Mouse (Mus musculus) heart, embryonic 11.5 days (tissue): ENCODE results near the gene Ssr3. TPM values are rescaled to one million over a fixed set of nuclear protein-coding genes. Genes with fewer than 3 reads are reported as not detected.
A peak's percentile ranks its signal among the peaks of the same experiment; 100 is the strongest.
"Not testable (repeated sequence)": the region's sequence is repeated elsewhere in the genome, so short reads cannot be mapped to it uniquely, and the experiment has no call there.

ENCODE experiments used
- ATAC-seq: fragments of 200-750 bp; cut with Nextera tagmentation; replicated peaks from 2 replicates; pipeline ENCODE4 v1.8.0; 2017; ENCODE audit warnings: moderate library complexity; ENCODE audit not compliant: insufficient number of reproducible peaks, low FRiP score, low TSS enrichment
- H3K27ac ChIP-seq: fragments of 300-500 bp; sonication (generic); 2 replicates; pipeline ENCODE4 v1.5.1; 2014; ENCODE audit warnings: mild to moderate bottlenecking, low read depth, low read length
- H3K27me3 ChIP-seq: fragments of 300-500 bp; sonication (generic); 2 replicates; pipeline ENCODE4 v1.6.1; 2014; ENCODE audit warnings: mild to moderate bottlenecking, low read length, mixed read lengths; ENCODE audit not compliant: control insufficient read depth, insufficient read depth
- H3K36me3 ChIP-seq: fragments of 300-500 bp; sonication (generic); 2 replicates; pipeline ENCODE4 v1.6.1; 2014; ENCODE audit warnings: mild to moderate bottlenecking, low read length, moderate library complexity, mixed read lengths; ENCODE audit not compliant: control insufficient read depth, insufficient read depth
- H3K4me1 ChIP-seq: fragments of 300-500 bp; sonication (generic); 2 replicates; pipeline ENCODE4 v1.6.1; 2014; ENCODE audit warnings: low read length; ENCODE audit not compliant: control insufficient read depth, insufficient read depth
- H3K4me2 ChIP-seq: fragments of 300-500 bp; sonication (generic); 2 replicates; pipeline ENCODE4 v1.6.1; 2014; ENCODE audit warnings: mild to moderate bottlenecking, moderate library complexity
- H3K4me3 ChIP-seq: fragments of 300-500 bp; sonication (generic); 2 replicates; pipeline ENCODE4 v1.5.1; 2014; ENCODE audit warnings: low read depth, low read length
- H3K9ac ChIP-seq: fragments of 300-500 bp; sonication (generic); 2 replicates; pipeline ENCODE4 v1.6.1; 2014; ENCODE audit warnings: mild to moderate bottlenecking, low read depth, low read length, moderate library complexity
- H3K9me3 ChIP-seq: fragments of 300-500 bp; sonication (generic); replicated peaks from 2 replicates; pipeline ENCODE4 v1.6.1; 2016; ENCODE audit warnings: low read length; ENCODE audit not compliant: control insufficient read depth
- WGBS: fragments of 180-500 bp; shearing (Covaris S2); extraction: QIAGEN DNeasy Blood & Tissue Kit; methylation state at CpG from one replicate; pipeline ENCODE4 v1.1.7; 2014; ENCODE audit not compliant: insufficient replicate concordance; 5-methylcytosine and 5-hydroxymethylcytosine counted together
- polyA plus RNA-seq: library from polyadenylated mRNA; unstranded; fragments of >200 nt; fragmentation: Nextera tagmentation; extraction: Ambion mirVana; gene quantifications from 2 replicates; pipeline ENCODE4 v1.2.1, GENCODE M21; 2014

Gene Ssr3
- polyA plus RNA-seq, 1 experiment from 2014 or later = 267 TPM

GRCm38 (mm10) chr3:65416571-65416970 lies 24.1 kb upstream of the Ssr3 start:
- no peak overlapping the region for H3K4me2 ChIP-seq
- H3K9ac ChIP-seq = no peak overlapping the region
- no peaks in the 10 kb centered on the region for H3K36me3 ChIP-seq
- H3K4me1 ChIP-seq = no peaks in the 10 kb centered on the region
- no peak overlapping the region for H3K4me3 ChIP-seq
- H3K9me3 ChIP-seq = no peaks in the 10 kb centered on the region
- no peak for ATAC-seq
- no peaks in the 10 kb centered on the region for H3K27me3 ChIP-seq
- H3K27ac ChIP-seq = no peak overlapping the region

- Histone ChIP-seq H3K27me3 (no peaks in the 10 kb centered on the region), H3K36me3 (no peaks in the 10 kb centered on the region), H3K9me3 (no peaks in the 10 kb centered on the region), H3K4me1 (0 out of 2 replicates have a peak, but pooled peaks cover 3% of the 10 kb centered on the region), H3K27ac (no peak overlapping the region), H3K4me2 (no peak overlapping the region), H3K9ac (no peak overlapping the region), H3K4me3 (no peak overlapping the region)
- no peak for ATAC-seq
Observed at GRCm38 (mm10) chr3:65407891-65408290, 15.5 kb upstream of the Ssr3 start.

GRCm38 (mm10) chr3:65405781-65406180 lies 13.4 kb upstream of the Ssr3 start:
- Histone ChIP-seq H3K9ac (no peak overlapping the region), H3K36me3 (no peaks in the 10 kb centered on the region), H3K9me3 (no peaks in the 10 kb centered on the region), H3K4me1 (0 out of 2 replicates have a peak, but pooled peaks cover 3% of the 10 kb centered on the region), H3K27me3 (no peaks in the 10 kb centered on the region), H3K4me2 (no peak overlapping the region), H3K27ac (no peak overlapping the region), H3K4me3 (no peak overlapping the region)
- ATAC-seq = no peak
- WGBS = 77% methylated on average over 4 of the region's 4 CpGs

GRCm38 (mm10) chr3:65397566-65397965 lies 5.1 kb upstream of the Ssr3 start:
- H3K9me3 ChIP-seq = no peaks in the 10 kb centered on the region
- no peak overlapping the region for H3K9ac ChIP-seq
- H3K4me3 ChIP-seq = no peak overlapping the region
- H3K27ac ChIP-seq = no peak overlapping the region
- H3K4me2 ChIP-seq = no peak overlapping the region
- no peaks in the 10 kb centered on the region for H3K36me3 ChIP-seq
- ATAC-seq = no peak
- 81% methylated on average over 3 of the region's 3 CpGs for WGBS
- H3K4me1 ChIP-seq = no peaks in the 10 kb centered on the region
- no peaks in the 10 kb centered on the region for H3K27me3 ChIP-seq

GRCm38 (mm10) chr3:65396835-65397504 lies 4.5 kb upstream of the Ssr3 start:
- no peak for ATAC-seq
- Histone ChIP-seq H3K4me3 (no peak overlapping the region), H3K27ac (no peak overlapping the region), H3K9ac (no peak overlapping the region), H3K36me3 (no peaks in the 10 kb centered on the region), H3K4me2 (no peak overlapping the region), H3K27me3 (no peaks in the 10 kb centered on the region), H3K4me1 (no peaks in the 10 kb centered on the region), H3K9me3 (no peaks in the 10 kb centered on the region)
- WGBS = 69% methylated on average over 4 of the region's 4 CpGs

GRCm38 (mm10) chr3:65395111-65395510 lies 2.7 kb upstream of the Ssr3 start:
- not testable (repeated sequence) for H3K27ac ChIP-seq, H3K9me3 ChIP-seq, H3K27me3 ChIP-seq, H3K9ac ChIP-seq, H3K4me3 ChIP-seq, H3K36me3 ChIP-seq, ATAC-seq, H3K4me2 ChIP-seq, H3K4me1 ChIP-seq
- WGBS = 79% methylated on average over 1 of the region's 1 CpGs

- Histone ChIP-seq H3K36me3 (peaks cover 17% of the 10 kb centered on the region), H3K9ac (peak overlapping the region; percentile 95), H3K27ac (peak overlapping the region; percentile 85), H3K4me2 (peak overlapping the region; percentile 75), H3K9me3 (no peaks in the 10 kb centered on the region), H3K27me3 (no peaks in the 10 kb centered on the region), H3K4me1 (no peaks in the 10 kb centered on the region), H3K4me3 (peak overlapping the region; percentile 88)
- WGBS = under 1% methylated on average over 37 of the region's 37 CpGs
- ATAC-seq = peak; percentile 44
Observed at GRCm38 (mm10) chr3:65391784-65392420, 521 bp downstream of the Ssr3 start.

- Histone ChIP-seq H3K9ac (peak overlapping the region; percentile 95), H3K9me3 (no peaks in the 10 kb centered on the region), H3K4me2 (peak overlapping the region; percentile 75), H3K36me3 (peaks cover 22% of the 10 kb centered on the region), H3K4me3 (peak overlapping the region; percentile 88), H3K27ac (peak overlapping the region; percentile 85; the same call in 1 of the 2 replicates), H3K4me1 (0 out of 2 replicates have a peak, but pooled peaks cover 2% of the 10 kb centered on the region), H3K27me3 (no peaks in the 10 kb centered on the region)
- WGBS = 40% methylated on average over 6 of the region's 6 CpGs
- ATAC-seq = no peak
Observed at GRCm38 (mm10) chr3:65391222-65391783, 1.1 kb downstream of the Ssr3 start.

GRCm38 (mm10) chr3:65385771-65386170 lies 6.7 kb downstream of the Ssr3 start:
- no peak for ATAC-seq
- Histone ChIP-seq H3K4me1 (peaks cover 9% of the 10 kb centered on the region), H3K4me3 (no peak overlapping the region), H3K27ac (no peak overlapping the region), H3K9ac (no peak overlapping the region), H3K9me3 (no peaks in the 10 kb centered on the region), H3K36me3 (peaks cover 25% of the 10 kb centered on the region), H3K4me2 (no peak overlapping the region), H3K27me3 (no peaks in the 10 kb centered on the region)
